Mouse (Mus musculus): ENCODE data around the gene Hmcn2. TPM values are rescaled to one million over a fixed set of nuclear protein-coding genes. Genes with fewer than 3 reads are reported as not detected.

Hmcn2 gene
- total RNA-seq, 2 experiments from 2014 or later, result 21.6 to 36.8 TPM

DNA sequence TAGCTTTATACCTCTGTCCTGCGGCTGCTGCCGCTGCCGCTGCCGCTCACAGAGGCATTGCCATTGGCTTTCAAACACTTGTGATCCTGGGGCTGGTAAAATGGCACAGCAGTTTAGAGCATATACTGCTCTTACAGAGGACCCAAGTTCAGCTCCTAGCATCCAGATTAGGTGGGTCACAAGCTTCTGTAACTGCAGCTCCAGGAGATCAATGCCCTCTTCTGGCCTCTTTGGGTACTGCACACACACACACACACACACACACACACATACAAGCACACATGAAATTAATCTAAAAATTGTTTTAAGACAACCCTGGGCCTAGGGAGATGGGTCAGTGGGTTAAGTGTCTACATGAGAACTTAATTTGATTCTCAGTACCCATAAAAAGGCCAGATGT lies 58.0 kb downstream of the Hmcn2 start:
- no peak for DNase-seq
- Histone ChIP-seq H3K4me3 (no peak overlapping the region), H3K27ac (peak overlapping the region; percentile 40; the same call in 1 of the 2 replicates)
- intact Hi-C loops (cut with DNase I), result no loop called here
- no peak for TF ChIP-seq CTCF (IDR thresholded peaks at IDR 0.05)

DNA sequence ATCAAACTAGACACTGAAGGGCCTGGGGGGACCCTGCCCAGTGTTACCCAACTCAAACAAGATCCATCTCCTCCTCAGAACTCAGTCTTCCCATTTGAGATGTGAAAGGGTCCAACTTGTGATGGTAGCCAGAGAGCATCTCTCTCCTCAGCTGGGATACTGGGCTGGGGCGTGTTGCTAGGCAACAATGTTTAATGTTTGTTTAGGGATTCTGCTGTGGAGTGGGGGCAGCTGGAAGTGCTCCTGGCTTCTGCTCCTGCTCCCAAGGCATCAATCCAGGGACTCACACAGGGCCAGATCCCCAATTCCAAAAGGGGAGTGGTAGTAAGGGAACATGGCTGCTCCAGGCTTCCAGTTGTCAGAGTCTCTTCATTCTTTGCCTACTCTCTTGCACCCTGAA lies 60.2 kb downstream of the Hmcn2 start:
- intact Hi-C loops (cut with DNase I), result no loop called here
- Histone ChIP-seq H3K27ac (no peak overlapping the region; the same call in 1 of the 2 replicates), H3K4me3 (no peak overlapping the region)
- no peak for TF ChIP-seq CTCF (IDR thresholded peaks at IDR 0.05)
- peak; percentile 66 for DNase-seq

GRCm38 (mm10) chr2:31376057-31376456 lies 61.8 kb downstream of the Hmcn2 start:
- Histone ChIP-seq H3K4me3 (no peak overlapping the region), H3K27ac (no peak overlapping the region)
- DNase-seq, result peak; percentile 60
- no peak for TF ChIP-seq CTCF (IDR thresholded peaks at IDR 0.05)
- intact Hi-C loops (cut with DNase I), result loop anchor here (5.0 kb wide), 1 partner anchor 64 kb away; the partner anchor contains the start of gene Hmcn2

DNA sequence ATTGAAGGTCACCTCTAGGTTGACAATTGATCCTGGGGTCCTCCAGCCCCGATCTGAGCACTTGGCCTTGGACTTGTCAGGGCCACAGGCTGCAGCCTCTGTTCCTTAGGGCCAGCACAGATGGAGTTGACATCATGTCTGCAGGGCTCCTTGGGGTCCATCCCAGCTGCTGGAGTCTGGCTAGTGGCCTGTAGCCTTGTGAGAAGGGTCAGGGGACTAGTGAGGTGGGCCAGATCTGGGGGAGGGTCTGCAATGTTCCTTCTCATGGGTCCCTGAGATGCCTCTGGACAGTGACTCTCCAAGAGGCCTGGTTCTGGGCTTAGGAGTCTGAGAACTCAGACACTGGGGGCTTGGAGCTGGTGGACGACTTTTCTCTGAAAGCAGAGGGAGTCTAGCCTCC lies 63.3 kb downstream of the Hmcn2 start:
- intact Hi-C loops (cut with DNase I), result loop anchor here (5.0 kb wide), 1 partner anchor 65 kb away; the partner anchor contains the start of gene Hmcn2
- peak; percentile 37 for DNase-seq
- TF ChIP-seq CTCF (IDR thresholded peaks at IDR 0.05), result no peak
- Histone ChIP-seq H3K4me3 (no peak overlapping the region), H3K27ac (no peak overlapping the region)

DNA sequence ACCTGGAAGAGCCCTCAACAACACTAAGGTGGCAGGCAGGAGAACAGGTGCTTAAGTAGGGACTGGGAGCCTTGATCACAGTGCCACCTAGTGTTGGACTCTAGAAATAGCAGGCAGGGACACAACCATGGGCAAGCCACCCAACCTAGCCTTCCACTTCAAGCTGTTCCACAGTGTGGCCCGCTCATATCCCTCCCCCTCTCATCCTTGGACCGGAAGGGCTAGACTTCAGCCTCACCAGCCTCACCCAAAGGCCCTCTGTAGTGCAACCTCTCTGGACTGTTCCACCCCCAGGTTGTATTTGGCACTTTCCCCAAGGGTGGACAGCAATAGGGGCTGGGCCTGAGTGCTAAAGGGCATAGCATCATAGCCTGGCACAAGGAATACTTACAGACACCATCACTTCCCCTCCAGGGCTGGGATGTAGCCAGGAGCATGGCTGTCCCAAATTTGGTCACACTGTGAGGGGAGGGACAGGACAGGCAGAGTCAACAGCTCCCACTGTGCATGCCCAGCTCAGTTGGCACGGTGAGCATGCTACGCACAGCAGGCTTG lies 67.2 kb downstream of the Hmcn2 start:
- peak; percentile 56 for DNase-seq
- Histone ChIP-seq H3K27ac (no peak overlapping the region), H3K4me3 (no peak overlapping the region)
- peak; percentile 89 for TF ChIP-seq CTCF (IDR thresholded peaks at IDR 0.05)
- intact Hi-C loops (cut with DNase I), result loop anchor here (2.0 to 10.0 kb wide), 3 partner anchors 89 to 357 kb away; no protein-coding TSS in a partner anchor

DNA sequence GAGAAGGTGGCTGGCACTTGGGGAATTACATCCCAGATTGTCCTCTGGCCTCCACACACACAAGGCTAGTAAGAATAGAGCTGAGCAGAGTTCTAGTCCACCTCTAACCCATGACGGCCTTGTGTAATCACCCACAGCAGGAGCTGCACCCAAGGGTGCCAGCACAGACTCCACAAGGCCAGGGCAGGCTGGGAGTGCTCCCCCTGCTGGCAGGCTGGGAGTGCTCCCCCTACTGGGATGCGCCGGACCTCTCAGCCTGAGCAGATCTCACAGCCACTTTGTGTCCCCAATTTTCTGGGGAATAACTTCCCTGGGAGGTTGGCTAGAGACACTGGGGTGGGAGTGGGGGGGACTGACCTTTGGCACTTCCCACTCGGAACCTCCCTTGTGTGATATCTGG lies 68.7 kb downstream of the Hmcn2 start:
- intact Hi-C loops (cut with DNase I), result loop anchor here (5.0 to 10.0 kb wide), 2 partner anchors 91 to 358 kb away; no protein-coding TSS in a partner anchor
- H3K27ac ChIP-seq, result no peak overlapping the region
- H3K4me3 ChIP-seq, result no peak overlapping the region
- peak; percentile 93 for TF ChIP-seq CTCF (IDR thresholded peaks at IDR 0.05)
- DNase-seq, result peak; percentile 76

GRCm38 (mm10) chr2:31416968-31417367 lies 102.8 kb downstream of the Hmcn2 start:
- Histone ChIP-seq H3K4me3 (no peak overlapping the region), H3K27ac (no peak overlapping the region)
- no peak for DNase-seq
- no peak for TF ChIP-seq CTCF (IDR thresholded peaks at IDR 0.05)
- intact Hi-C loops (cut with DNase I), result no loop called here

GRCm38 (mm10) chr2:31418021-31418420 lies 103.8 kb downstream of the Hmcn2 start:
- DNase-seq, result no peak
- H3K4me3 ChIP-seq, result no peak overlapping the region
- no peak for TF ChIP-seq CTCF (IDR thresholded peaks at IDR 0.05)

GRCm38 (mm10) chr2:31418571-31418970 lies 104.4 kb downstream of the Hmcn2 start:
- Histone ChIP-seq H3K4me3 (no peak overlapping the region), H3K27ac (no peak overlapping the region)
- TF ChIP-seq CTCF (IDR thresholded peaks at IDR 0.05), result no peak
- intact Hi-C loops (cut with DNase I), result no loop called here
- DNase-seq, result no peak

More at GRCm38 (mm10) chr2:31418021-31418420, 103.8 kb downstream of the Hmcn2 start:
- no peak overlapping the region for H3K27ac ChIP-seq
- intact Hi-C loops (cut with DNase I), result no loop called here

DNA sequence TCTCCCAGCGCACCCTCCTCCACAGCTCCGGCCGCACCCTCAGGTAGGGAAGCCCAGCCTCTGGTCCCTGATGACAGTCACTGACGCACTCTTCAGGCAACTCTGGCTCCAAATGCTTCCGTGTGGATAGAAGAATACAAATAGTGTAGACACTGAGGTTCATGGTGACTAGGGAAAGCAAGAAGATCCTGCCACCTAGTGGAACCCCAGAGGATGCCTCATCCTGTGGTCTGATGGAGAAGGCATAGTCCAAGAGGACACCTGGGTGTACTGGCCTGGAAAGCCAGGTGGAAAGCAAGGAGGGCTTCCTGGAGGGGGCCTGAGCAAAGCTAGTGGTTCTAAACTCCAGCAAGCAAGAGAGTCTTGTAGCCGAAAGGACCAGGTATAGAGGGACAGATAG lies 106.7 kb downstream of the Hmcn2 start:
- Histone ChIP-seq H3K27ac (no peak overlapping the region), H3K4me3 (no peak overlapping the region)
- peak; percentile 13; the same call in 1 of the 2 replicates for TF ChIP-seq CTCF (IDR thresholded peaks at IDR 0.05)
- intact Hi-C loops (cut with DNase I), result no loop called here
- DNase-seq, result no peak

DNA sequence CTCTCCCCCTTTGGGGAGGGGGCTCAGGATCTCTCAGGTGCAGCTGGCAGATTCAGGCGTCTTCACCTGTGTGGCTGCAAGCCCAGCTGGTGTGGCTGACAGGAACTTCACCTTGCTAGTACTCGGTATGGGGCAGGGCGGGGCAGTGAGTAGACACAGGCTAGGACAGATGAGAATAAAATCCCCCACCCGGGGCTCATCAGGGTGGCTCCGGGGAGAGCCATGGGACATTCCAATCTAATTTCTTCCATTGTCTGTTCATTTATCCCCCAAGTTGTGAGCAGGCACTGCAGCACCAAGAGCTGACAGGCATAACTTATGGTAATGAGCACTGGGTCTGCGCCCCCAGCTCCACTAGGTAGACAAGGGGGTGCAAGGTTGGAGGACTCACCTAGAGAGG lies 108.4 kb downstream of the Hmcn2 start:
- intact Hi-C loops (cut with DNase I), result no loop called here
- Histone ChIP-seq H3K27ac (no peak overlapping the region), H3K4me3 (no peak overlapping the region)
- DNase-seq, result no peak
- no peak for TF ChIP-seq CTCF (IDR thresholded peaks at IDR 0.05)

DNA sequence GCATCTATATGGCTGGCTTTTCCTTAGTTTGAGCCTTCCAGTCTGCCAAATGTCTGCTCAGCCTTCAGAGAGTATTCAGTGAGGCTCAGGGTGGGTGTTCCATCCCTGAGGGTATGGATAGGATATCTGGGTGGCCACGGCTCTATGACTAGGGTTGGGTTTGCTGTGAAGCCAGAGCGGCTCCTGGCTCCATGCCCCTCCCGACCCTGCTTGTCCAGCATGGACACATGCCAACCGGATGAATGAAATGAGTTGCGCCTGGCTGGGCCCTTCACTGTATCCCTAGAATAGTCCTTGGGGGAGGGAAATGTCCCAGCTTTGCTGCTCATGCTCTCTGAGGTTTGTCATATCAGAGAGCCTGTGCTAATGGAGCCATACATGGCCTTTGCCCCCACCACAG lies 117.3 kb downstream of the Hmcn2 start:
- intact Hi-C loops (cut with DNase I), result no loop called here
- no peak overlapping the region for H3K27ac ChIP-seq
- DNase-seq, result no peak
- no peak for TF ChIP-seq CTCF (IDR thresholded peaks at IDR 0.05)
- H3K4me3 ChIP-seq, result no peak overlapping the region

GRCm38 (mm10) chr2:31434746-31435145 lies 120.5 kb downstream of the Hmcn2 start:
- DNase-seq, result no peak
- Histone ChIP-seq H3K27ac (no peak overlapping the region), H3K4me3 (no peak overlapping the region)
- intact Hi-C loops (cut with DNase I), result loop anchor here (1.0 kb wide), 1 partner anchor 38 kb away; no protein-coding TSS in a partner anchor
- TF ChIP-seq CTCF (IDR thresholded peaks at IDR 0.05), result no peak

- TF ChIP-seq CTCF (IDR thresholded peaks at IDR 0.05), result peak; percentile 73
- Histone ChIP-seq H3K27ac (no peak overlapping the region), H3K4me3 (no peak overlapping the region)
- peak; percentile 54 for DNase-seq
- intact Hi-C loops (cut with DNase I), result loop anchor here (1.0 kb wide), 1 partner anchor 37 kb away; no protein-coding TSS in a partner anchor
Measured at GRCm38 (mm10) chr2:31435567-31435966, 121.4 kb downstream of the Hmcn2 start.
